Mouse (Mus musculus) ovary, adult 2 months (tissue): ENCODE data around the gene Repin1. TPM values are rescaled to one million over a fixed set of nuclear protein-coding genes. Genes with fewer than 3 reads are reported as not detected.

Source experiments
- polyA plus RNA-seq: library from polyadenylated mRNA; depleted of rRNA; stranded (reverse); fragments of >200 nt; gene quantifications from 2 replicates; pipeline ENCODE4 v1.2.3, GENCODE M21; 2012; rRNA removed

Gene Repin1
- polyA plus RNA-seq = 147 and 149 TPM in 2 replicates

DNA sequence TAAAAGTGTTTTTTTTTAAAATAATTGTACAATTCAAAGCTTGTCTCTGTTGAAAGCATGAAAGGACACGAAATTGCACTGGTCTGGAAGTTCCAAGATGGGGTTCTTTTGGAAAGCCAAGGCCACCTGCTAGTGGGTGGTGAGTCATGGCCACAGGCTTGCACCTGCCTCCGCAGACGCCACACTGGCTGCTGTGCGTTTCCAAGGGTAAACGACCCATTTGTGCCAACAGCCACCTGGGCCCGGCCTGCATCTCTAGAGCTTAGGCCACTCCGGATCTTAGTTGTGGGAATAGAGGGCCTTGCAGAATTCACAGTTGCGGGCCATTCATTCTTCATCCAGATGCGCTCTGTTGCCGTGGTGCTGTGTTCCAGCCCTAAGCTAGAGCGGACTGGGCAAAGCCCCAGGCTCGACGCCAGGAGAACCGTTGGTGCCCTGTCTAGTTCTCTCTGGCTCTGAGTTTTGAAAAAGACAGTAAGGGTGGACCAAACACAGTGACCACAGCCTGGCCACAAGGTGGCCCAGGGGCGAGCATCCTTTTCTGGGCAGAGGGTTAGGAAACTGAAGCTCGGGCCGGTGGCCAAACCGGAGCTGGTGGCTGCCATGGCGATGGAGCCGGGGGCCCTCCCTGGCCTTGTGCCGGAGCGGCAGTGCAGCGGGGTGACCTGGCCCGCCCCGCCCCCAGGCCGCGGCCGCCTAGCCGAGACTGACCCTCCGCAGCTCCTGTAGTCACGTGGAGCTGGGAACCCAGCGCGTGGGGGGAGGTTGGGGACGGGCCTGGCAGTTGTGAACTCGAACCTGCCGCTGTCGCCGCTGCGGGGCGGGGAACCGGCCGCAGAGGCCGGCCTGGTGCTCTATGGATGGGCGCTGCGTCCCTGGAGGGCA lies at the start of gene Repin1, which contains the start of gene Gm44965:
Gene Repin1, plus strand, starts transcription at position 726 of the 885 bp plus-strand sequence.
Gene Gm44965, plus strand, starts transcription at position 784 of the 885 bp plus-strand sequence.

DNA sequence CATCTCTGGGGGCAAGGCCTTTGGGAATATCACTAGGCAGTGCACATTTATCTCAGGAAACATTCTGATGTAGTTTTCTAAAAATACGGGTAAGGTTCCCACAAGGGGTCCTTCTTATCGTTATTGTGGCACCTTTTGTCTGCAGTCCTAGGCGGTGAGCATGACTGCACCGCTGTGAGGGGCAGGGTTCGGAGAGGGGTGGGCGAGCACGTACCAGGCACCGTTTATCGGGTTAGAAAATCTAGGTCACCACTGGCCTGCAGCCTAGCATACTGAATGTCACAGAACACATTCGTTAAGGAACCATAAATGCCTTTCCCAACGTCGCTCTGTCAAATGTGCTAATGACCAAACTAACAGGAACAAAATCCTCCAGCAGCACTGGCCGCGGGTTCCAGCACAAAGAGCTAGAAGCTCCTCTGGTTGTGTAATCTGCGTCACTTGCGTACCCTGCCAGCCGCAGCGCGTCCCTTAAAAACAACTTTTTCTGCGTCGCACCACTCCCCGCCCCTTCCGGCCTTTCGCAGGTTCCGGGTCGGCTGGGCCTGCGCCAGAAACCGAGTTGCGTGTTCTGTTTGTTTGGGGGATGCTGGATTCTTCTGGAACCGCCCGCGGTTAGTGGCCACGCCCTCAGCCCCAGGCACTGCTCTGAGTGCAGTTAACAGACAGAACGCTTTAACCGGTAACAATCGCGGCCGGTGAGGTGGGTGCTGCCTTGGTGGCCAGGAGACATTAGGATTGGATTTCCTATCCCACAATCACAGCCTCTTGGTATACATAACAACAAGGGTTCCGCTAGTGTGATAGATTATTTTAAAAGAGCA lies 39.2 kb upstream of the Repin1 start, which contains the start of gene Lrrc61:
Gene Lrrc61, plus strand, starts transcription at position 517 of the 824 bp plus-strand sequence.

DNA sequence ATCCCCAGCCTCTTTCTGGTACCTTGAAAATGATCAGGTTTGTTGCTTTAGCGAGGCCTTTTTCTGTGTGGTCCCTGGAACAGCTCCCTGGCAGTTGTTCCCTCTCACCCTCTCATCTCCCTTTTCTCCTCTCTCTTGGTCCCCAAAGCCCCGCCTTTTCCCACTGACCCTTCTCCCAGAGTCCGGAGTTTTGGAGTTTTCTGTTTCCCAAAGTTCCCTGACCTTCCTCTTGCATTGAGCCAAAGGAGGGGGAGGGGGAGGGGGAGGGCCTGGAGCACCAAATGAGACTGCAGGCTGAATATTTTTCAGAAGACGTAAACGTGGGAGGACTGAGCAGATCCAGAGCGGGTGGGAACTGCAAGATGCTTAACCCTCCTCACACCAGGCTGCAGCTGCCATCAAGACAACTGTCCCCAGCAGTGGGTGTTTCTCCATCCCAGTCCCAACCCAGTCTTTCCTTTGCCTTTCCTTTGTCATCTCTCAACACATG lies 21.1 kb upstream of the Repin1 start, which contains the start of gene Rarres2:
Gene Rarres2, minus strand, starts transcription at position 218 of the 490 bp plus-strand sequence.

DNA sequence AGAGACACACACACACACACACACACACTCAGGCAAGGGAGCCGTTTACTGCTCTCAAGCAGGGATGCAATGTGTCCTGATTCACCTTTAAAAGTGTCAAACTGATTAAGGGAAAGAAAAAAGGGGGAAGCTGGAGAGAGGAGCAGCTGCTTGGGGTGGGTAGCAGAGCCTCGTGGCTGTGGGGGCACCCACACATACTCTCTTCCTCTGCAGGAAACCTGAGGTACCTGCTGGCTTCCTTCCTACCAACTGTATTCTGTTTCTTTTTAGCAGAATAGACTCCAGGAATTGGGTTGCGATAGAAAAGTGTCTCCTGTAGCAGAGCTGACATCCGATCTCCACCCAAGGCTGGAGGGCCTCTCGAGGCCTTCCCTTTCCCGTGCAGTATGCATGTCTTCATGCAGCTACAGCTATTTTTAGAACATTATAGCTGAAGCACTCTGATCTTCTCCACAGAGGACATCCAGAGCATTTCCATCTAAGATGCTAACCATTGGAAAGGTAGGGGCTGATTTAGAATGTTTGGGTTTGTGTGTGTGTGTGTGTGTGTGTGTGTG lies 4.4 kb upstream of the Repin1 start, which contains the start of gene Gm45021:
Gene Gm45021, plus strand, starts transcription at position 417 of the 557 bp plus-strand sequence.

GRCm38 (mm10) chr6:48601271-48602079 lies 7.8 kb downstream of the Repin1 start, which contains the start of gene Zfp775:
Gene Zfp775, plus strand, starts transcription at chr6:48602063.

DNA sequence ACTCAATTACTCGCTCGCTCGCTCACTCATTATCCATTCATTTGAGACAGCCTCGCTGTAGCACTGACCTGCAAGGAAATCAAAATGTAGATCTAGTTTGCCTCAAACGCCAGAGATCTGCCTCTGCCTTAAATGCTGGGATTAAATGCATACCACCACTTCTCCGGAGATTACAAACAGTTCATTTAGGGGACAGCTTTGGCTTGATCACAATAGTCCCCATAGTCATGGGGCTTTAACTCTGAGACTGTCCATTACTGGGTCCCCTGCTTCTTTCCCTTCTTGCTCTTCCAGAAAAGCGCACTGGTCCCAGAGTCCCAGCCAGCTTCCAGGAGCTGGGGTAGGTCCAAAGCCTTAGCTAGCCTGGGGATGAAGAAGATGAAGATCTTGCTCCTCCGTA lies 32.8 kb downstream of the Repin1 start, which contains the start of gene AI854703:
Gene AI854703, plus strand, starts transcription at position 301 of the 400 bp plus-strand sequence.

GRCm38 (mm10) chr6:48646995-48647394 lies 53.3 kb downstream of the Repin1 start, which contains the start of gene Gimap8:
Gene Gimap8, plus strand, starts transcription at chr6:48647234.

Other genes with a start within 250 kb of the Repin1 start
- gene Krba1, start 198.3 kb upstream of the Repin1 start, polyA plus RNA-seq = 47.3 and 53.7 TPM in 2 replicates
- gene Zfp467, start 148.1 kb upstream of the Repin1 start, polyA plus RNA-seq = 85.2 and 85.5 TPM in 2 replicates
- 7.8 and 8.2 TPM in 2 replicates for gene Sspo, start 145.7 kb upstream of the Repin1 start, polyA plus RNA-seq
- gene Atp6v0e2, start 56.3 kb upstream of the Repin1 start, polyA plus RNA-seq = 93.6 and 186 TPM in 2 replicates
- gene Lrrc61, start 39.1 kb upstream of the Repin1 start, polyA plus RNA-seq = 26.5 and 31.4 TPM in 2 replicates
- 217 TPM in 2 replicates for gene Rarres2, start 21.1 kb upstream of the Repin1 start, polyA plus RNA-seq
- not detected in 2 replicates for gene Gm45021, start 4.3 kb upstream of the Repin1 start, polyA plus RNA-seq
- gene Gm44965, start 58 bp downstream of the Repin1 start, polyA plus RNA-seq = 1.2 TPM in 1 of 2 replicates, not detected in the other
- 14.7 and 16.7 TPM in 2 replicates for gene Zfp775, start 8.2 kb downstream of the Repin1 start, polyA plus RNA-seq
- gene AI854703, start 32.9 kb downstream of the Repin1 start, polyA plus RNA-seq = 10.9 and 17.7 TPM in 2 replicates
- gene Gimap8, start 53.4 kb downstream of the Repin1 start, polyA plus RNA-seq = 1.4 and 1.5 TPM in 2 replicates
- 0.51 and 1.0 TPM in 2 replicates for gene Gimap9, start 82.2 kb downstream of the Repin1 start, polyA plus RNA-seq
- gene Gimap4, start 90.7 kb downstream of the Repin1 start, polyA plus RNA-seq = 2.6 and 6.6 TPM in 2 replicates
- gene Gimap6, start 114.3 kb downstream of the Repin1 start, polyA plus RNA-seq = 3.9 and 4.3 TPM in 2 replicates
- gene Gm28053, start 124.7 kb downstream of the Repin1 start, polyA plus RNA-seq = 0.30 TPM in 1 of 2 replicates, not detected in the other
- gene Gimap7, start 124.7 kb downstream of the Repin1 start, polyA plus RNA-seq = 0.16 and 0.21 TPM in 2 replicates
- 7.0 and 8.6 TPM in 2 replicates for gene Gimap1, start 145.2 kb downstream of the Repin1 start, polyA plus RNA-seq
- gene Gimap5, start 152.3 kb downstream of the Repin1 start, polyA plus RNA-seq = 5.8 and 7.7 TPM in 2 replicates
- 1.3 and 1.7 TPM in 2 replicates for gene Gimap3, start 177.0 kb downstream of the Repin1 start, polyA plus RNA-seq
- 183 and 196 TPM in 2 replicates for gene Tmem176a, start 247.0 kb downstream of the Repin1 start, polyA plus RNA-seq
- gene Tmem176b, start 247.6 kb downstream of the Repin1 start, polyA plus RNA-seq = 431 and 645 TPM in 2 replicates